Mouse (Mus musculus) neural tube, embryonic 12.5 days (tissue): Measurements from ENCODE around the gene Sp2. TPM values are rescaled to one million over a fixed set of nuclear protein-coding genes. Genes with fewer than 3 reads are reported as not detected.

Source experiments
- ATAC-seq: fragments of 200-750 bp; cut with Nextera tagmentation; 2 replicates; pipeline ENCODE4 v1.8.0; 2017; ENCODE audit warnings: low read depth, mild to moderate bottlenecking, moderate TSS enrichment, moderate library complexity; ENCODE audit not compliant: low FRiP score
- H3K27ac ChIP-seq: fragments of 300-500 bp; sonication (generic); 2 replicates; pipeline ENCODE4 v1.5.1; 2016
- H3K27me3 ChIP-seq: fragments of 300-500 bp; sonication (generic); replicated peaks from 2 replicates; pipeline ENCODE4 v1.6.1; 2016; ENCODE audit warnings: mild to moderate bottlenecking
- H3K36me3 ChIP-seq: fragments of 300-500 bp; sonication (generic); 2 replicates; pipeline ENCODE4 v1.6.1; 2016; ENCODE audit warnings: mild to moderate bottlenecking
- H3K4me1 ChIP-seq: fragments of 300-500 bp; sonication (generic); 2 replicates; pipeline ENCODE4 v1.6.1; 2016
- H3K4me2 ChIP-seq: fragments of 300-500 bp; sonication (generic); replicated peaks from 2 replicates; pipeline ENCODE4 v1.6.1; 2016; ENCODE audit warnings: mild to moderate bottlenecking
- H3K4me3 ChIP-seq: fragments of 300-500 bp; sonication (generic); 2 replicates; pipeline ENCODE4 v1.5.1; 2016
- H3K9ac ChIP-seq: fragments of 300-500 bp; sonication (generic); 2 replicates; pipeline ENCODE4 v1.6.1; 2016; ENCODE audit warnings: mild to moderate bottlenecking
- H3K9me3 ChIP-seq: fragments of 300-500 bp; sonication (generic); 2 replicates; pipeline ENCODE4 v1.6.1; 2016; ENCODE audit warnings: mild to moderate bottlenecking
- WGBS: fragments of 180-500 bp; shearing (Covaris S2); methylation state at CpG from one replicate; pipeline ENCODE4 v1.1.7; 2016; 5-methylcytosine and 5-hydroxymethylcytosine counted together
- polyA plus RNA-seq: library from polyadenylated mRNA; unstranded; fragments of >200 nt; fragmentation: Nextera tagmentation; extraction: Ambion mirVana; gene quantifications from 2 replicates; pipeline ENCODE4 v1.2.1, GENCODE M21; 2016

Sp2 gene
- polyA plus RNA-seq, 1 experiment from 2014 or later = 20.4 TPM

DNA sequence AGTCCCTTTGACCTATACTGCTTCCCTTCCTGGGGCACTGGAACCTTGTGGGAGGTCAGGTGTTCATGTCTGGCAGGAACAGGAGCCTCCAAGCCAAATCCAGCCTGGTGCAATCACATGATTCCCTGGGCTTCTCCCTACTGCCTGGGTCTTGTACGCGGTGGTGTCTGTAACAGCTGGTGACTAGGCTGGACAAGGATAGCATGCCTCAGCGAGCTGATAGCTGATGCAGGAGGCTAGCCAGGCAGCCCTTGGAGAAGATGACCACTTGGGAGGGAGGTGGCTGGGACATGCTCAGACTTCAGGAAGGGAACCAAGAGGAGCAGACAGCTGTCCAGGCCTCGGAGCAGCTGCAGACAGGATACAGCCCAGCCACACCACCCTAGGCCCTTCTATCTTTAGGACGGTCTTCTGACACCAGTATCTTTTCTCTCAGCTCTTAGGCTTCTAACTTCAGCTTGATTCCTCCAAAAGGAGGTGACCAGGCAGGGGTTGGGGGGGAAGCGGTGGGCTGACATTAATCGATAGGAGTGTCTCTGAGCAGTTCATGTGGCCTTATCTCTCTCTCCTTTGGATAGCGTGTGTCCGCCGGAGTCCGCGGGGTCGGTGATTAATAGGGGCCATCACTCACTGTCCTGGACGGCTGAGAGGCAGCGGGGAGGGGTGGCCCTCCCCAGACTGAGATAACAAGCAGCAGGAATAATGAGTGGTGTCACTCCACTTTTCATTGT, 76.2 kb downstream of the Sp2 start:
- Histone ChIP-seq H3K4me2 (peak overlapping the region; percentile 22), H3K4me3 (no peak overlapping the region), H3K9ac (peak overlapping the region; percentile 30; the same call in 1 of the 2 replicates), H3K27me3 (no peaks in the 10 kb centered on the region), H3K4me1 (peaks cover 77% of the 10 kb centered on the region), H3K36me3 (peaks cover 19% of the 10 kb centered on the region), H3K9me3 (no peaks in the 10 kb centered on the region), H3K27ac (peak overlapping the region; percentile 81)
- no peak for ATAC-seq
- 20% methylated on average over 15 of the region's 15 CpGs for WGBS

Other genes with a start within 250 kb of the Sp2 start
- 57.0 and 58.4 TPM in 2 replicates for gene Snx11, start 205.4 kb downstream of the Sp2 start, polyA plus RNA-seq
- gene Cbx1, start 193.8 kb downstream of the Sp2 start, polyA plus RNA-seq = 125 and 143 TPM in 2 replicates
- gene Nfe2l1, start 153.0 kb downstream of the Sp2 start, polyA plus RNA-seq = 75.5 and 79.5 TPM in 2 replicates
- 41.4 and 46.9 TPM in 2 replicates for gene Copz2, start 133.1 kb downstream of the Sp2 start, polyA plus RNA-seq
- 99.3 and 103 TPM in 2 replicates for gene Cdk5rap3, start 66.5 kb downstream of the Sp2 start, polyA plus RNA-seq
- gene Prr15l, start 54.9 kb downstream of the Sp2 start, polyA plus RNA-seq = 0.05 and 0.61 TPM in 2 replicates
- gene Pnpo, start 39.0 kb downstream of the Sp2 start, polyA plus RNA-seq = 18.3 and 18.9 TPM in 2 replicates
- 0.23 and 0.34 TPM in 2 replicates for gene Sp6, start 30.4 kb upstream of the Sp2 start, polyA plus RNA-seq
- gene Scrn2, start 47.0 kb upstream of the Sp2 start, polyA plus RNA-seq = 19.8 and 21.9 TPM in 2 replicates
- 2.2 and 2.9 TPM in 2 replicates for gene Lrrc46, start 58.4 kb upstream of the Sp2 start, polyA plus RNA-seq
- 66.9 and 68.3 TPM in 2 replicates for gene Mrpl10, start 58.6 kb upstream of the Sp2 start, polyA plus RNA-seq
- 11.1 and 11.4 TPM in 2 replicates for gene Osbpl7, start 67.7 kb upstream of the Sp2 start, polyA plus RNA-seq
- 0.13 TPM in 1 of 2 replicates, not detected in the other for gene Tbx21, start 132.4 kb upstream of the Sp2 start, polyA plus RNA-seq
- 9.5 and 10.5 TPM in 2 replicates for gene Tbkbp1, start 168.5 kb upstream of the Sp2 start, polyA plus RNA-seq
- gene Kpnb1, start 204.9 kb upstream of the Sp2 start, polyA plus RNA-seq = 52.8 and 53.1 TPM in 2 replicates